Mouse (Mus musculus) kidney, postnatal 14 days (tissue): ENCODE measurements around the gene 1700008O03Rik.
A peak's percentile ranks its signal among the peaks of the same experiment; 100 is the strongest.

ENCODE experiments used
- DNase-seq: peaks from one replicate; pipeline ENCODE4 v3.0.0; 2022; ENCODE audit warnings: mixed read lengths

Gene 1700008O03Rik

GRCm38 (mm10) chr7:44343459-44344015, 42.1 kb downstream of the 1700008O03Rik start:
- DNase-seq, result no peak

GRCm38 (mm10) chr7:44341714-44342113, 43.9 kb downstream of the 1700008O03Rik start:
- no peak for DNase-seq

- no peak for DNase-seq
Measured at GRCm38 (mm10) chr7:44341119-44341518, 44.5 kb downstream of the 1700008O03Rik start.

- no peak for DNase-seq
Measured at GRCm38 (mm10) chr7:44340226-44340625, 45.4 kb downstream of the 1700008O03Rik start.

GRCm38 (mm10) chr7:44337121-44337849, 48.3 kb downstream of the 1700008O03Rik start:
- no peak for DNase-seq

- no peak for DNase-seq
Measured at GRCm38 (mm10) chr7:44336046-44337021, 49.3 kb downstream of the 1700008O03Rik start.

- DNase-seq, result peak; percentile 43
Measured at GRCm38 (mm10) chr7:44335031-44335878, 50.4 kb downstream of the 1700008O03Rik start.

GRCm38 (mm10) chr7:44334139-44334538, 51.5 kb downstream of the 1700008O03Rik start:
- DNase-seq, result no peak

- no peak for DNase-seq
Measured at GRCm38 (mm10) chr7:44332336-44332735, 53.3 kb downstream of the 1700008O03Rik start.

- no peak for DNase-seq
Measured at GRCm38 (mm10) chr7:44326614-44327013, 59.0 kb downstream of the 1700008O03Rik start.

GRCm38 (mm10) chr7:44322290-44322689, 63.3 kb downstream of the 1700008O03Rik start:
- no peak for DNase-seq

- DNase-seq, result no peak
Measured at GRCm38 (mm10) chr7:44320886-44321285, 64.7 kb downstream of the 1700008O03Rik start.

GRCm38 (mm10) chr7:44317913-44318312, 67.7 kb downstream of the 1700008O03Rik start:
- peak; percentile 19 for DNase-seq

- DNase-seq, result no peak
Measured at GRCm38 (mm10) chr7:44312484-44312883, 73.1 kb downstream of the 1700008O03Rik start.

GRCm38 (mm10) chr7:44311713-44312304, 73.8 kb downstream of the 1700008O03Rik start:
- DNase-seq, result no peak

- DNase-seq, result peak; percentile 40
Measured at GRCm38 (mm10) chr7:44310878-44311712, 74.5 kb downstream of the 1700008O03Rik start.

GRCm38 (mm10) chr7:44310285-44310877, 75.2 kb downstream of the 1700008O03Rik start:
- peak; percentile 44 for DNase-seq
